Mouse (Mus musculus) C2C12 (cell line): ENCODE data around the gene Syvn1. TPM values are rescaled to one million over a fixed set of nuclear protein-coding genes. Genes with fewer than 3 reads are reported as not detected.

Experiments
- H3K27me3 ChIP-seq: one replicate; pipeline ENCODE4 v1.6.1; 2011; ENCODE audit not compliant: control insufficient read depth, insufficient read depth, insufficient read length
- H3K36me3 ChIP-seq: one replicate; pipeline ENCODE4 v1.6.1; 2011; ENCODE audit not compliant: control insufficient read depth, insufficient read depth
- H3K4me3 ChIP-seq: one replicate; pipeline ENCODE4 v1.5.1; 2011; ENCODE audit warnings: mild to moderate bottlenecking, control low read depth; ENCODE audit not compliant: poor library complexity, insufficient read depth, severe bottlenecking
- H3K79me2 ChIP-seq: one replicate; pipeline ENCODE4 v1.6.1; 2011; ENCODE audit not compliant: control insufficient read depth, insufficient read depth
- H3K79me3 ChIP-seq: one replicate; pipeline ENCODE4 v1.6.1; 2011; ENCODE audit warnings: low read depth, control low read depth
- H3ac ChIP-seq: one replicate; pipeline ENCODE3; 2011; ENCODE audit warnings: low read depth; ENCODE audit not compliant: control insufficient read depth, insufficient read length
- CEBPB ChIP-seq: IDR thresholded peaks from one replicate; pipeline ENCODE4 v1.6.1; 2011; ENCODE audit warnings: low read depth, mild to moderate bottlenecking, control low read depth, moderate library complexity
- CTCF ChIP-seq: IDR thresholded peaks from one replicate; pipeline ENCODE4 v1.5.1; 2011; ENCODE audit not compliant: control insufficient read depth, insufficient read depth, insufficient read length
- FOSL1 ChIP-seq: IDR thresholded peaks from one replicate; pipeline ENCODE4 v1.8.0; 2011; ENCODE audit warnings: mild to moderate bottlenecking, low read length; ENCODE audit not compliant: poor library complexity, insufficient read depth, severe bottlenecking
- MAX ChIP-seq: IDR thresholded peaks from one replicate; pipeline ENCODE4 v1.6.1; 2011; ENCODE audit warnings: mild to moderate bottlenecking, control low read depth
- MYOD1 ChIP-seq: IDR thresholded peaks from one replicate; pipeline ENCODE4 v1.6.1; 2011; ENCODE audit warnings: low read depth; ENCODE audit not compliant: control insufficient read depth, insufficient read length
- MYOG ChIP-seq: IDR thresholded peaks from one replicate; pipeline ENCODE4 v1.6.1; 2011; ENCODE audit not compliant: control insufficient read depth, insufficient read length; ENCODE audit errors: extremely low read depth
- USF1 ChIP-seq: IDR thresholded peaks from one replicate; pipeline ENCODE4 v1.6.1; 2011; ENCODE audit warnings: low read depth, mild to moderate bottlenecking, control low read depth, moderate library complexity
- polyA plus RNA-seq: library from polyadenylated mRNA; unstranded; fragments of >200 nt; fragmentation: generic; extraction: Trizol; gene quantifications from one replicate; pipeline ENCODE4 v1.2.1, GENCODE M21; 2012; ENCODE audit warnings: missing spikeins

The Syvn1 gene
- polyA plus RNA-seq, 1 experiment, result 18.7 TPM

GRCm38 (mm10) chr19:6071261-6071660 lies 24.9 kb downstream of the Syvn1 start:
- Histone ChIP-seq H3K36me3 (peaks cover 16% of the 10 kb centered on the region), H3ac (no peak overlapping the region), H3K4me3 (no peak overlapping the region), H3K27me3 (no peaks in the 10 kb centered on the region), H3K79me2 (peaks cover 22% of the 10 kb centered on the region), H3K79me3 (peaks cover 3% of the 10 kb centered on the region)
- TF ChIP-seq MAX, result no peak
- TF ChIP-seq MYOD1, result no peak
- TF ChIP-seq CTCF, result no peak
- no peak for TF ChIP-seq USF1
- no peak for TF ChIP-seq MYOG
- TF ChIP-seq CEBPB, result no peak
- TF ChIP-seq FOSL1, result no peak

- TF ChIP-seq CTCF (no peak), USF1 (no peak), FOSL1 (no peak), MYOD1 (no peak), MYOG (no peak), MAX (no peak), CEBPB (no peak)
- Histone ChIP-seq H3K79me3 (peaks cover 7% of the 10 kb centered on the region), H3K4me3 (no peak overlapping the region), H3K27me3 (no peaks in the 10 kb centered on the region), H3K79me2 (peaks cover 28% of the 10 kb centered on the region), H3K36me3 (peaks cover 11% of the 10 kb centered on the region), H3ac (no peak overlapping the region)
These were observed 27.5 kb downstream of the Syvn1 start for GRCm38 (mm10) chr19:6073889-6074288.

GRCm38 (mm10) chr19:6076564-6077393 lies 30.4 kb downstream of the Syvn1 start, which contains the start of gene Vps51:
TSS of gene Vps51 (minus strand) at chr19:6077231.
- Histone ChIP-seq H3K36me3 (peaks cover 14% of the 10 kb centered on the region), H3K79me3 (peaks cover 7% of the 10 kb centered on the region)
- TF ChIP-seq CEBPB (no peak), CTCF (no peak), USF1 (no peak), FOSL1 (no peak), MYOD1 (peak; percentile 37), MAX (peak; percentile 88)

DNA sequence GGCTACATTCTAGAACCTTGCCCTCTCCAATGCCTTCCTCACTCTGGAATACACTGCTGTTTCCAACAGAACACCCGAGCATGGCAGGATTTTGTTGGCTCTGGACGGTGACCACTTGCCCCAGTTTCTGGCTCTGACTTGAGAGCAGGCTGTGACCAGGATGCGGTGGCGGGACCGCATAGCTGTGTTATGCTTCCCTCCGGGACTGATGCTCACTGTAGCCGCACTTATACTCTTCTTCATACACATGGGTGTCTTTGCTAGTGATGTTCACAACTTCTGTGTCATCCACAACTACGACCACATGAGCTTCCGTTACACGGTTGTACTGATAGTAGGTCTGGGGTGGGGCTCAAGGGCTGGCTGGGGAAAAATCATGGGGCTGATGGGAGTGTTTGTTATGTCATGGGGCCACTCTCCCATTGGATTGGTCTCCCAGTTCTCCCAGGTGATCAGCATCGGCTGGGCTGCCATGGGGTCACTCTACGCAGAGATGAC lies 33.7 kb downstream of the Syvn1 start, which contains the start of gene Tmem262:
TSS of gene Tmem262 (plus strand) at position 51 of the 498 bp plus-strand sequence.
- peaks cover 19% of the 10 kb centered on the region for H3K36me3 ChIP-seq
- peaks cover 41% of the 10 kb centered on the region for H3K79me2 ChIP-seq
- no peaks in the 10 kb centered on the region for H3K27me3 ChIP-seq
- TF ChIP-seq CEBPB (no peak), MYOG (no peak), FOSL1 (no peak), CTCF (no peak), USF1 (no peak), MAX (no peak), MYOD1 (no peak)
- H3ac ChIP-seq, result no peak within 1 kb of the TSS
- no peak within 1 kb of the TSS for H3K4me3 ChIP-seq
- H3K79me3 ChIP-seq, result peaks cover 24% of the 10 kb centered on the region

More at GRCm38 (mm10) chr19:6076564-6077393, 30.4 kb downstream of the Syvn1 start, which contains the start of gene Vps51:
- Histone ChIP-seq H3K79me2 (peaks cover 28% of the 10 kb centered on the region), H3ac (peak within 1 kb of the TSS; percentile 87), H3K27me3 (no peaks in the 10 kb centered on the region), H3K4me3 (peak within 1 kb of the TSS; percentile 83)

DNA sequence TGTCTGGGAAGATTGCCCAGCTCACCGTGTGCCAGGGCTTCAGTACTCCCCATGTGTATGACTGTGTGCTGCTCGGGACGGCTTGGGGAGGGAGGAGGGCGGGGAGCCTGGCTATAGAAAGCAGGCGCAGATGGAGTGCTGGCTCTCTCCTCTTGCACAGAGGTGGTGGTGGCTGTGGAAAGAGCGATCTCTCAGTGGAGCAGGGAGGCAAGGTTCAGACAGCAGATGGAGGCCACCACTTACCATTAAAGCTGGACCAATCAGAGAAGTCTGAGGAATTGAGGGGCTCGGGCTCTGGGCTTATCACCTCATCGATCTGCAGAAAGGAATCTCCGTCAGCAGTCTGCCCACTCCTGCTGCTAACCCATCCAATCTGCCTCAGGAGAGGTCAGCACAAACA lies 35.8 kb downstream of the Syvn1 start, which contains the start of gene Gm28374:
TSS of gene Gm28374 (minus strand) at position 101 of the 400 bp plus-strand sequence.
- H3K79me3 ChIP-seq, result peaks cover 27% of the 10 kb centered on the region
- H3ac ChIP-seq, result no peak within 1 kb of the TSS
- no peak for TF ChIP-seq MAX
- TF ChIP-seq CTCF, result no peak
- no peak for TF ChIP-seq FOSL1
- no peak for TF ChIP-seq MYOG
- TF ChIP-seq CEBPB, result no peak
- no peak for TF ChIP-seq USF1
- TF ChIP-seq MYOD1, result no peak
- H3K79me2 ChIP-seq, result peaks cover 45% of the 10 kb centered on the region
- H3K36me3 ChIP-seq, result peaks cover 30% of the 10 kb centered on the region
- no peak within 1 kb of the TSS for H3K4me3 ChIP-seq
- H3K27me3 ChIP-seq, result no peaks in the 10 kb centered on the region
